Mouse (Mus musculus) cerebellum, adult (tissue): ENCODE data around the gene Bak1.
"Not testable (repeated sequence)": the region's sequence is repeated elsewhere in the genome, so short reads cannot be mapped to it uniquely, and the experiment has no call there.

Experiments
- ATAC-seq: cut with Nextera tagmentation; 2 replicates; pipeline ENCODE4 v1.9.2; 2017; ENCODE audit warnings: mild to moderate bottlenecking, moderate library complexity, mixed read lengths; ENCODE audit not compliant: insufficient number of reproducible peaks, low FRiP score, low TSS enrichment

The Bak1 gene

GRCm38 (mm10) chr17:26990521-26990920 lies 38.3 kb downstream of the Bak1 start:
- no peak for ATAC-seq

GRCm38 (mm10) chr17:26985503-26986179 lies 43.2 kb downstream of the Bak1 start:
- no peak for ATAC-seq

GRCm38 (mm10) chr17:26983382-26983781 lies 45.4 kb downstream of the Bak1 start:
- ATAC-seq = no peak

- ATAC-seq = no peak
Measured at GRCm38 (mm10) chr17:26981050-26981449, 47.8 kb downstream of the Bak1 start.

GRCm38 (mm10) chr17:26979426-26979825 lies 49.4 kb downstream of the Bak1 start:
- ATAC-seq = no peak

GRCm38 (mm10) chr17:26977354-26977753 lies 51.5 kb downstream of the Bak1 start:
- ATAC-seq = not testable (repeated sequence)

GRCm38 (mm10) chr17:26975415-26975814 lies 53.4 kb downstream of the Bak1 start:
- ATAC-seq = no peak

- ATAC-seq = no peak
Measured at GRCm38 (mm10) chr17:26974547-26974946, 54.3 kb downstream of the Bak1 start.

GRCm38 (mm10) chr17:26972703-26973574 lies 55.9 kb downstream of the Bak1 start, which contains the start of gene Zbtb9:
TSS of gene Zbtb9 (plus strand) at chr17:26973167.
- peak; percentile 98 for ATAC-seq

- no peak for ATAC-seq
Measured at GRCm38 (mm10) chr17:26972107-26972506, 56.7 kb downstream of the Bak1 start.

GRCm38 (mm10) chr17:26971247-26971905 lies 57.4 kb downstream of the Bak1 start:
- ATAC-seq = no peak

GRCm38 (mm10) chr17:26970221-26970620 lies 58.6 kb downstream of the Bak1 start:
- no peak for ATAC-seq
